Comparison of ENCODE assay signal across 9 mouse cellular contexts in the genomic region with DNA sequence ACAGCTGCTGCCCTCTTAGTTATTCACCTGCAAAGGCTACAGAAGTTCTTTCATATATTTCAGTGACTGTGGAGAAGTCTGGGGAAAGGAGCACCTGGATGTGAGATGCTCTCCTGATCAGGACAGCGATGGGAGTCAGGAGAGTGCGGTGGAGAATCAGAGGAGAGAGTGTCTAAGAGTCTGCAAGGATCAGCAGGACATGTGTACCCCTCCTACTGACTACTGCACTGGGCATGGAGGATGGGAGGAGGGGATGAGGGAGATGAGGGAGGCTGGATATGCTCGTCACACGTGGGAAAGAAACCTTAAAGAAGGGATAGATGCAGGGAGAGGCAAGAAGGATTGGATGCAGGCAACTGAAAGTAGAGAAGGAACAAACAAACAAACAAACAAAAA.
DNase-seq lines count a peak whose midpoint lies in the region; ATAC-seq and TF ChIP-seq lines count a peak whose summit lies in the region.
"Had no signal": no experiment of that assay in that cellular context is flagged by ENCODE, and none has a peak within 500 bp of the region (broad histone marks: within the 10 kb centered on the region; RNA-seq: fewer than 3 reads in every experiment).

No protein-coding gene starts in this region.

- peaks cover 29% of the 10 kb centered on the region for H3K9me3 ChIP-seq in megakaryocyte, embryonic 14.5 days
- H3K9me3 ChIP-seq in limb, embryonic 12.5 days, result peaks cover 9% of the 10 kb centered on the region; the same call in 1 of the 2 replicates
- H3K9me3 ChIP-seq in stomach, postnatal 0 days (ENCODE audit: control insufficient read depth, low read length), result no peaks in the 10 kb centered on the region

- peaks cover 22% of the 10 kb centered on the region for H3K4me1 ChIP-seq in megakaryocyte, embryonic 14.5 days
- peaks cover 24% of the 10 kb centered on the region for H3K4me1 ChIP-seq in limb, embryonic 12.5 days (replicated peaks)
- peaks cover 5% of the 10 kb centered on the region; the same call in 1 of the 2 replicates for H3K4me1 ChIP-seq in stomach, postnatal 0 days (replicated peaks; ENCODE audit: control insufficient read depth, insufficient read depth)

- no peak for TF ChIP-seq CTCF in stomach, postnatal 0 days (IDR thresholded peaks at IDR 0.05; ENCODE audit: low read depth)

- peak; percentile 8; the same call in 1 of the 2 replicates for ATAC-seq in frontal cortex, adult (ENCODE audit: low TSS enrichment)
- ATAC-seq in megakaryocyte, adult 5-6 weeks (ENCODE audit: poor library complexity, severe bottlenecking), result no peak
- ATAC-seq in limb, embryonic 12.5 days (ENCODE audit: insufficient number of reproducible peaks, insufficient read depth, low FRiP score, low TSS enrichment, low read depth), result no peak
- ATAC-seq in stomach, postnatal 0 days (ENCODE audit: low FRiP score, low TSS enrichment), result no peak

- TF ChIP-seq EP300 in stomach, postnatal 0 days (optimal IDR thresholded peaks at IDR 0.05), result no peak

- H3K27me3 ChIP-seq in megakaryocyte, embryonic 14.5 days (replicated peaks), result peaks cover 43% of the 10 kb centered on the region
- H3K27me3 ChIP-seq in limb, embryonic 12.5 days, result peaks cover 12% of the 10 kb centered on the region; the same call in 1 of the 2 replicates
- no peaks in the 10 kb centered on the region for H3K27me3 ChIP-seq in stomach, postnatal 0 days (ENCODE audit: control insufficient read depth, insufficient read depth, low read length)

- no peak overlapping the region for H3K27ac ChIP-seq in limb, embryonic 12.5 days
- no peak overlapping the region for H3K27ac ChIP-seq in stomach, postnatal 0 days (replicated peaks)

- peak overlapping the region; percentile 57 for H3K4me3 ChIP-seq in megakaryocyte, embryonic 14.5 days (replicated peaks)
- peak overlapping the region; percentile 28; the same call in 1 of the 2 replicates for H3K4me3 ChIP-seq in limb, embryonic 12.5 days (replicated peaks)
- no peak overlapping the region for H3K4me3 ChIP-seq in stomach, postnatal 0 days (ENCODE audit: low read depth, low read length)
- H3K4me3 ChIP-seq: myocyte had no signal

- WGBS in limb, embryonic 12.5 days, result 38% methylated on average over 4 of the region's 4 CpGs
- WGBS in stomach, postnatal 0 days, result 66% methylated on average over 4 of the region's 4 CpGs

- no peak overlapping the region for H3K9ac ChIP-seq in limb, embryonic 12.5 days (replicated peaks)
- no peak overlapping the region for H3K9ac ChIP-seq in stomach, postnatal 0 days (ENCODE audit: low read length)

- H3K4me2 ChIP-seq in limb, embryonic 12.5 days, result peak overlapping the region; percentile 54
- H3K4me2 ChIP-seq in stomach, postnatal 0 days (replicated peaks; ENCODE audit: low read depth), result peak overlapping the region; percentile 38; the same call in 1 of the 2 replicates

- DNase-seq in frontal cortex, postnatal 36 days (ENCODE audit: low spot score in 2 of 2), result no peak
- no peak for DNase-seq in stomach, postnatal 0 days (ENCODE audit: low spot score)
- DNase-seq in liver, result no peak
- no peak for DNase-seq in cerebellum, postnatal 4 days (ENCODE audit: low spot score in 2 of 2)

- H3K36me3 ChIP-seq in megakaryocyte, embryonic 14.5 days (replicated peaks; ENCODE audit: low read length), result no peaks in the 10 kb centered on the region
- H3K36me3 ChIP-seq in limb, embryonic 12.5 days, result no peaks in the 10 kb centered on the region
- H3K36me3 ChIP-seq in stomach, postnatal 0 days (ENCODE audit: control insufficient read depth, insufficient read depth, low read length), result no peaks in the 10 kb centered on the region
